Mouse (Mus musculus) spleen, adult 2 months (tissue): Measurements from ENCODE around the gene Tbc1d10a. TPM values are rescaled to one million over a fixed set of nuclear protein-coding genes. Genes with fewer than 3 reads are reported as not detected.
A peak's percentile ranks its signal among the peaks of the same experiment; 100 is the strongest.

Experiments used
- DNase-seq, 2 experiments: peaks; one replicate each; pipeline versions ENCODE4 v3.0.0 to v3.0.0-alpha.2; 2012 to 2021; ENCODE audit warnings: low spot score in 2 of 2, low read depth in 1 of 2
- H3K27ac ChIP-seq: fragments of 200-500 bp; 2 replicates; pipeline ENCODE4 v1.5.1; 2012; ENCODE audit warnings: low read length, inconsistent platforms; ENCODE audit not compliant: insufficient read depth
- H3K27me3 ChIP-seq: fragments of 200-500 bp; 2 replicates; pipeline ENCODE4 v1.6.1; 2012; ENCODE audit warnings: mild to moderate bottlenecking, moderate library complexity, low read length, inconsistent platforms; ENCODE audit not compliant: control insufficient read depth, insufficient read depth
- H3K36me3 ChIP-seq: fragments of 200-500 bp; 2 replicates; pipeline ENCODE4 v1.6.1; 2012; ENCODE audit warnings: mild to moderate bottlenecking, low read length, inconsistent platforms; ENCODE audit not compliant: control insufficient read depth, insufficient read depth
- H3K4me1 ChIP-seq: fragments of 200-500 bp; 2 replicates; pipeline ENCODE4 v1.6.1; 2011; ENCODE audit warnings: inconsistent platforms; ENCODE audit not compliant: control insufficient read depth, insufficient read depth, insufficient read length
- H3K4me3 ChIP-seq: fragments of 200-500 bp; 2 replicates; pipeline ENCODE4 v1.5.1; 2011; ENCODE audit warnings: mild to moderate bottlenecking, inconsistent platforms; ENCODE audit not compliant: insufficient read depth, insufficient read length; ENCODE audit errors: extremely low read depth
- CTCF ChIP-seq: fragments of 200-500 bp; IDR thresholded peaks from 2 replicates; pipeline ENCODE4 v1.5.1; 2011; ENCODE audit warnings: mild to moderate bottlenecking, inconsistent platforms; ENCODE audit not compliant: insufficient read depth, insufficient read length, insufficient replicate concordance; ENCODE audit errors: extremely low read depth
- POLR2A ChIP-seq: fragments of 200-500 bp; IDR thresholded peaks from 2 replicates; pipeline ENCODE4 v1.6.1; 2011; ENCODE audit warnings: low read depth, low read length, inconsistent platforms
- WGBS: fragments of 180-500 bp; shearing (Covaris S2); methylation state at CpG from one replicate; pipeline ENCODE4 v1.1.7; 2018; 5-methylcytosine and 5-hydroxymethylcytosine counted together
- polyA plus RNA-seq: library from polyadenylated mRNA; depleted of rRNA; stranded (reverse); fragments of >200 nt; gene quantifications from 2 replicates; pipeline ENCODE4 v1.2.3, GENCODE M21; 2012

Tbc1d10a gene
- polyA plus RNA-seq, 1 experiment: 46.7 TPM

- WGBS: 56% methylated on average over 28 of the region's 28 CpGs
- H3K36me3 ChIP-seq: no peaks in the 10 kb centered on the region
- H3K4me3 ChIP-seq: no peak overlapping the region
- peak; percentile 57 to 86 for DNase-seq
- no peak overlapping the region for H3K27ac ChIP-seq
- no peaks in the 10 kb centered on the region for H3K27me3 ChIP-seq
- H3K4me1 ChIP-seq: peaks cover 8% of the 10 kb centered on the region
- no peak for TF ChIP-seq POLR2A
- peak; percentile 94 for TF ChIP-seq CTCF
Measured at GRCm38 (mm10) chr11:4220443-4221400, 34.1 kb downstream of the Tbc1d10a start.

GRCm38 (mm10) chr11:4222046-4222950 is 35.7 kb downstream of the Tbc1d10a start:
- Histone ChIP-seq H3K4me3 (no peak overlapping the region), H3K36me3 (no peaks in the 10 kb centered on the region), H3K4me1 (peaks cover 8% of the 10 kb centered on the region), H3K27ac (0 out of 2 replicates have a peak overlapping the region, but pooled peaks have one; percentile 25), H3K27me3 (no peaks in the 10 kb centered on the region)
- no peak for DNase-seq
- TF ChIP-seq POLR2A: no peak
- TF ChIP-seq CTCF: no peak
- WGBS: 40% methylated on average over 17 of the region's 17 CpGs

- peak overlapping the region; percentile 8; the same call in 1 of the 2 replicates for H3K27ac ChIP-seq
- H3K4me3 ChIP-seq: no peak overlapping the region
- TF ChIP-seq CTCF: no peak
- no peak for TF ChIP-seq POLR2A
- WGBS: 62% methylated on average over 6 of the region's 7 CpGs
- peaks cover 4% of the 10 kb centered on the region; the same call in 1 of the 2 replicates for H3K4me1 ChIP-seq
- H3K27me3 ChIP-seq: no peaks in the 10 kb centered on the region
- DNase-seq: no peak
- H3K36me3 ChIP-seq: no peaks in the 10 kb centered on the region
Measured at GRCm38 (mm10) chr11:4223393-4224188, 37.0 kb downstream of the Tbc1d10a start.

- DNase-seq: no peak
- Histone ChIP-seq H3K4me3 (no peak overlapping the region), H3K27ac (no peak overlapping the region), H3K36me3 (no peaks in the 10 kb centered on the region), H3K4me1 (peaks cover 2% of the 10 kb centered on the region; the same call in 1 of the 2 replicates), H3K27me3 (no peaks in the 10 kb centered on the region)
- 90% methylated on average over 2 of the region's 2 CpGs for WGBS
- TF ChIP-seq POLR2A (no peak), CTCF (no peak)
Measured at GRCm38 (mm10) chr11:4224223-4224622, 37.6 kb downstream of the Tbc1d10a start.

DNA sequence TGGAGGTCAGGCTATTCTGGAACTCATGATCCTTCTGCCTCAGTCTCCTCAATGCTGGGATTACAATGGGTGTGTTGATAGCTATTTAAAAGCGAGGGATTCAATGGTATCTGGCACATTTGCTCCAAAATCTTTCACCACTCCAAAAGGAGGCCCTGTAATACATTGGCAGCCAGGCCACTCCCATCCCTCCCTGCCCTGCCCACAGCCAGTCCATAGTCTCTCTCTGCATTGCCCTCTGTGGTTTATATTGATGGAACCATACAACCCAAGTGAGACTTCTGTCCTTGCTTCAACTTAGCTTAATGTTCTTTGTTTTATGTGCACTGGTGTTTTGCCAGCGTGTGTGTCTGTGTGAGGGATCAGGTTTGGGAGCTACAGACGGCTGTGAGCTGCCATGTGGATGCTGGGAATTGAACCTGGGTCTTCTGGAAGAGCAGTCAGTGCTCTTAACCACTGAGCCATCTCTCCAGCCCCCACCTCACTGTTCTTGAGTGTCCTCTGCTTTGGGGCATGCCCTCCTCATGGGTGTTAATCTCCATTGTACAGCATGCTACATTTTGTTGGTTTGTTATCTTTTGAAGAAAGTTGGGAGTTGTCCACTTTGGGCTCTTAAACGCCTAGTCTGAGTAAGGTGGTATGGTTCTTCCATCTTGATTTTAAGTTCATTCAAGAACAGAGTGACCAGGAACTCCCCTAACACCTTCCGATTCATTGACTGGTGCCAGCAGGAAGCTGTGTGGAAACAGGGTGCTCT is 40.2 kb downstream of the Tbc1d10a start:
- Histone ChIP-seq H3K4me3 (no peak overlapping the region), H3K27ac (no peak overlapping the region), H3K36me3 (no peaks in the 10 kb centered on the region), H3K27me3 (no peaks in the 10 kb centered on the region), H3K4me1 (no peaks in the 10 kb centered on the region; the same call in 1 of the 2 replicates)
- DNase-seq: no peak
- 85% methylated on average over 5 of the region's 5 CpGs for WGBS
- TF ChIP-seq CTCF: no peak
- TF ChIP-seq POLR2A: no peak

GRCm38 (mm10) chr11:4228463-4228862 is 41.9 kb downstream of the Tbc1d10a start:
- H3K36me3 ChIP-seq: no peaks in the 10 kb centered on the region
- no peak for DNase-seq
- WGBS: 82% methylated on average over 8 of the region's 8 CpGs
- no peaks in the 10 kb centered on the region for H3K4me1 ChIP-seq
- no peaks in the 10 kb centered on the region for H3K27me3 ChIP-seq
- no peak overlapping the region for H3K27ac ChIP-seq
- H3K4me3 ChIP-seq: no peak overlapping the region
- no peak for TF ChIP-seq CTCF
